Mouse (Mus musculus) CH12.LX (cell line): ENCODE results near the gene Col4a1. TPM values are rescaled to one million over a fixed set of nuclear protein-coding genes. Genes with fewer than 3 reads are reported as not detected.

Experiments used
- DNase-seq: peaks from one replicate; pipeline ENCODE4 v3.0.0-alpha.2; 2013; ENCODE audit errors: extremely low read depth
- H3K27ac ChIP-seq: 2 replicates; pipeline ENCODE4 v1.5.1; 2012; ENCODE audit warnings: low read depth, mild to moderate bottlenecking, control low read depth, moderate library complexity; ENCODE audit not compliant: insufficient read depth
- H3K27me3 ChIP-seq: replicated peaks from 2 replicates; pipeline ENCODE3; 2012; ENCODE audit warnings: inconsistent platforms
- H3K36me3 ChIP-seq, 2 experiments: replicated peaks in 1 of 2; 2 replicates each; pipeline versions ENCODE3 to v1.6.1; 2012; ENCODE audit warnings: inconsistent platforms in 1 of 2, low read length in 1 of 2, mild to moderate bottlenecking in 1 of 2, mixed read lengths in 1 of 2, moderate library complexity in 1 of 2; ENCODE audit not compliant: control insufficient read depth in 1 of 2, insufficient read depth in 1 of 2
- H3K4me1 ChIP-seq, 2 experiments: 2 replicates each; pipeline ENCODE4 v1.6.1; 2012; ENCODE audit warnings: inconsistent platforms in 1 of 2, moderate library complexity in 1 of 2; ENCODE audit not compliant: insufficient read depth in 2 of 2, control insufficient read depth in 1 of 2
- H3K4me2 ChIP-seq: 2 replicates; pipeline ENCODE4 v1.6.1; 2012; ENCODE audit warnings: low read depth, mild to moderate bottlenecking, control low read depth; ENCODE audit not compliant: poor library complexity, insufficient read depth, severe bottlenecking
- H3K4me3 ChIP-seq, 3 experiments: fragments of 150-350 bp in 1 of 3; sonication (generic) in 1 of 3; replicated peaks in 1 of 3; 2 replicates each; pipeline versions ENCODE3 to v1.5.1; 2011 to 2012; ENCODE audit warnings: low read depth in 2 of 3, low read length in 2 of 3, mild to moderate bottlenecking in 2 of 3, moderate library complexity in 2 of 3, control low read depth in 1 of 3, improper control_type of control experiment in 1 of 3, inconsistent platforms in 1 of 3, mixed read lengths in 1 of 3; ENCODE audit not compliant: poor library complexity in 1 of 3
- H3K79me2 ChIP-seq: replicated peaks from 2 replicates; pipeline ENCODE4 v1.6.1; 2012; ENCODE audit warnings: mild to moderate bottlenecking, moderate library complexity; ENCODE audit not compliant: control insufficient read depth, poor library complexity, insufficient read depth, severe bottlenecking; ENCODE audit errors: extremely low read depth
- H3K9ac ChIP-seq: 2 replicates; pipeline ENCODE4 v1.6.1; 2012; ENCODE audit warnings: low read depth, mild to moderate bottlenecking, control low read depth, moderate library complexity; ENCODE audit not compliant: insufficient read depth
- H3K9me3 ChIP-seq: replicated peaks from 2 replicates; pipeline ENCODE3; 2012; ENCODE audit warnings: low read length, inconsistent platforms, mixed read lengths
- BHLHE40 ChIP-seq: IDR thresholded peaks from 2 replicates; pipeline ENCODE4 v1.6.1; 2011; ENCODE audit warnings: mild to moderate bottlenecking, low read depth, low read length, improper control_type of control experiment
- ETS1 ChIP-seq: conservative IDR thresholded peaks from 2 replicates; pipeline ENCODE4 v1.6.1; 2012; ENCODE audit warnings: low read depth, mild to moderate bottlenecking, inconsistent platforms, low read length, improper control_type of control experiment, moderate library complexity
- JUN ChIP-seq: IDR thresholded peaks from 2 replicates; pipeline ENCODE4 v1.6.1; 2011; ENCODE audit warnings: low read depth, mild to moderate bottlenecking, low read length, improper control_type of control experiment, moderate library complexity; ENCODE audit not compliant: insufficient read depth
- JUND ChIP-seq: conservative IDR thresholded peaks from 2 replicates; pipeline ENCODE4 v1.6.1; 2011; ENCODE audit warnings: low read depth, low read length, improper control_type of control experiment
- KAT2A ChIP-seq: IDR thresholded peaks from 2 replicates; pipeline ENCODE4 v1.6.1; 2012; ENCODE audit warnings: low read length, improper control_type of control experiment, inconsistent platforms; ENCODE audit not compliant: insufficient replicate concordance
- MAZ ChIP-seq: IDR thresholded peaks from 2 replicates; pipeline ENCODE4 v1.6.1; 2012; ENCODE audit warnings: low read depth, mild to moderate bottlenecking, inconsistent platforms, low read length, improper control_type of control experiment, moderate library complexity
- MEF2A ChIP-seq: IDR thresholded peaks from 2 replicates; pipeline ENCODE4 v1.6.1; 2014; ENCODE audit warnings: low read depth, mild to moderate bottlenecking, inconsistent platforms, low read length, improper control_type of control experiment, borderline replicate concordance
- MYC ChIP-seq: IDR thresholded peaks from 2 replicates; pipeline ENCODE4 v1.6.1; 2011; ENCODE audit warnings: low read depth, mild to moderate bottlenecking, improper control_type of control experiment, low read length
- NELFE ChIP-seq: IDR thresholded peaks from 2 replicates; pipeline ENCODE4 v1.6.1; 2011; ENCODE audit warnings: low read depth, low read length, improper control_type of control experiment
- POLR2A ChIP-seq: IDR thresholded peaks from 2 replicates; pipeline ENCODE4 v1.6.1; 2011; ENCODE audit warnings: low read depth, mild to moderate bottlenecking, improper control_type of control experiment, low read length
- POLR2AphosphoS2 ChIP-seq: IDR thresholded peaks from 2 replicates; pipeline ENCODE4 v1.6.1; 2011; ENCODE audit warnings: low read depth, low read length, improper control_type of control experiment
- RAD21 ChIP-seq: IDR thresholded peaks from 2 replicates; pipeline ENCODE4 v1.6.1; 2011; ENCODE audit warnings: low read depth, mild to moderate bottlenecking, low read length, improper control_type of control experiment, moderate library complexity
- RCOR1 ChIP-seq: conservative IDR thresholded peaks from 2 replicates; pipeline ENCODE4 v1.6.1; 2012; ENCODE audit warnings: low read depth, mild to moderate bottlenecking, inconsistent platforms, low read length, improper control_type of control experiment
- SMC3 ChIP-seq: IDR thresholded peaks from 2 replicates; pipeline ENCODE4 v1.6.1; 2011; ENCODE audit warnings: low read depth, low read length, improper control_type of control experiment
- UBTF ChIP-seq: IDR thresholded peaks from 2 replicates; pipeline ENCODE4 v1.6.1; 2012; ENCODE audit warnings: low read depth, mild to moderate bottlenecking, inconsistent platforms, low read length, improper control_type of control experiment, moderate library complexity
- ZC3H11A ChIP-seq: IDR thresholded peaks from 2 replicates; pipeline ENCODE4 v1.6.1; 2012; ENCODE audit warnings: low read depth, mild to moderate bottlenecking, inconsistent platforms, low read length, improper control_type of control experiment
- ZKSCAN1 ChIP-seq: IDR thresholded peaks from 2 replicates; pipeline ENCODE4 v1.6.1; 2012; ENCODE audit warnings: low read depth, inconsistent platforms, low read length, improper control_type of control experiment, borderline replicate concordance
- ZMIZ1 ChIP-seq: IDR thresholded peaks from 2 replicates; pipeline ENCODE4 v1.6.1; 2012; ENCODE audit warnings: low read depth, mild to moderate bottlenecking, inconsistent platforms, low read length, improper control_type of control experiment
- ZNF384 ChIP-seq: IDR thresholded peaks from 2 replicates; pipeline ENCODE4 v1.6.1; 2012; ENCODE audit warnings: low read depth, low read length, improper control_type of control experiment, inconsistent platforms
- dilution Hi-C: fragments of 300-500 bp; cut with MboI; formaldehyde crosslinking; loops from 2 replicates; pipeline ENCODE4 v1.14.3; 2020; ENCODE audit warnings: low sequenced_read_pairs; ENCODE audit not compliant: extremely low pct_unique_long_range_greater_than_20kb, extremely low pct_ligation_motif_present
- in situ Hi-C: fragments of 300-500 bp; cut with MboI; formaldehyde crosslinking; loops from 3 replicates; pipeline ENCODE4 v1.14.3; 2019; ENCODE audit warnings: low sequenced_read_pairs, low pct_ligation_motif_present, low pct_unique_long_range_greater_than_20kb, mixed read lengths
- polyA plus RNA-seq: library from polyadenylated mRNA; unstranded; fragments of >175 nt; gene quantifications from 2 replicates; pipeline ENCODE4 v1.2.1, GENCODE M21; 2012; ENCODE audit warnings: low read depth; ENCODE audit not compliant: insufficient read length
- total RNA-seq, 2 experiments: library from RNA; depleted of rRNA; stranded (reverse); fragments of 300-350 nt in 1 of 2; fragments of >200 nt in 1 of 2; gene quantifications; 2 replicates each; pipeline ENCODE4 v1.2.3; 2012 to 2014

Gene Col4a1
- total and polyA plus RNA-seq, 3 experiments = 0.04 to 0.27 (median 0.13) TPM

- Histone ChIP-seq H3K27ac (no peak overlapping the region), H3K4me3 (no peak overlapping the region), H3K36me3 (no peaks in the 10 kb centered on the region), H3K79me2 (no peaks in the 10 kb centered on the region), H3K4me1 (peaks cover 0 to 11% of the 10 kb centered on the region in 2 experiments; a peak in 2 of 4 replicates), H3K27me3 (no peaks in the 10 kb centered on the region), H3K9me3 (no peaks in the 10 kb centered on the region), H3K9ac (no peak overlapping the region), H3K4me2 (no peak overlapping the region)
- in situ Hi-C loops (no loop called here), dilution Hi-C loops (no loop called here)
- DNase-seq = no peak
- TF ChIP-seq MYC (no peak), UBTF (no peak), ZKSCAN1 (no peak), ZNF384 (no peak), KAT2A (no peak), ZC3H11A (no peak), RCOR1 (no peak), ZMIZ1 (no peak), MAZ (no peak)
Measured at GRCm38 (mm10) chr8:11156319-11156692, 156.3 kb downstream of the Col4a1 start.

- dilution Hi-C loops (no loop called here), in situ Hi-C loops (no loop called here)
- TF ChIP-seq SMC3 (no peak), NELFE (no peak), MEF2A (no peak), RAD21 (no peak), BHLHE40 (0 out of 2 replicates have a peak, but pooled peaks have one; percentile 18), POLR2AphosphoS2 (no peak), POLR2A (no peak), JUN (no peak), ETS1 (peak; percentile 35; the same call in 1 of the 2 replicates), KAT2A (no peak), JUND (0 out of 2 replicates have a peak, but pooled peaks have one; percentile 29)
- Histone ChIP-seq H3K79me2 (no peaks in the 10 kb centered on the region), H3K4me1 (peaks cover 0 to 11% of the 10 kb centered on the region in 2 experiments; a peak in 2 of 4 replicates), H3K27me3 (no peaks in the 10 kb centered on the region), H3K9me3 (no peaks in the 10 kb centered on the region), H3K9ac (no peak overlapping the region), H3K4me3 (no peak overlapping the region), H3K36me3 (no peaks in the 10 kb centered on the region), H3K4me2 (no peak overlapping the region), H3K27ac (no peak overlapping the region)
- DNase-seq = peak; percentile 34
Measured at GRCm38 (mm10) chr8:11155579-11156318, 156.9 kb downstream of the Col4a1 start.
